Mouse (Mus musculus) right cerebral cortex, adult 18-20 months (tissue): ENCODE measurements around the gene Ccin.
A peak's percentile ranks its signal among the peaks of the same experiment; 100 is the strongest.

Source experiments
- DNase-seq: peaks from one replicate; pipeline ENCODE4 v3.0.0; 2022; ENCODE audit warnings: mixed read lengths

Gene Ccin

GRCm38 (mm10) chr4:43983181-43983580 lies at the start of gene Ccin:
Ccin (plus strand) TSS chr4:43983483.
- no peak for DNase-seq

GRCm38 (mm10) chr4:43936186-43936585 lies 47.1 kb upstream of the Ccin start:
- DNase-seq: no peak

GRCm38 (mm10) chr4:43936749-43937674 lies 46.3 kb upstream of the Ccin start:
- DNase-seq: no peak

GRCm38 (mm10) chr4:43941315-43941714 lies 42.0 kb upstream of the Ccin start:
- no peak for DNase-seq

- DNase-seq: no peak
Measured at GRCm38 (mm10) chr4:43942421-43942820, 40.9 kb upstream of the Ccin start.

GRCm38 (mm10) chr4:43947571-43947970 lies 35.7 kb upstream of the Ccin start:
- DNase-seq: no peak

- peak; percentile 39 for DNase-seq
Measured at GRCm38 (mm10) chr4:43957292-43957845, 25.9 kb upstream of the Ccin start, which contains the start of gene Glipr2. Glipr2 (plus strand) TSS chr4:43957401.

GRCm38 (mm10) chr4:43957846-43958461 lies 25.3 kb upstream of the Ccin start:
- peak; percentile 9 for DNase-seq

GRCm38 (mm10) chr4:43959523-43960179 lies 23.6 kb upstream of the Ccin start:
- no peak for DNase-seq

- no peak for DNase-seq
Measured at GRCm38 (mm10) chr4:43960207-43960606, 23.1 kb upstream of the Ccin start.

- DNase-seq: no peak
Measured at GRCm38 (mm10) chr4:43964326-43964833, 18.9 kb upstream of the Ccin start.

- no peak for DNase-seq
Measured at GRCm38 (mm10) chr4:43964951-43965684, 18.2 kb upstream of the Ccin start.

GRCm38 (mm10) chr4:43965856-43966535 lies 17.3 kb upstream of the Ccin start:
- no peak for DNase-seq

- peak; percentile 45 for DNase-seq
Measured at GRCm38 (mm10) chr4:43968650-43969049, 14.6 kb upstream of the Ccin start.

- no peak for DNase-seq
Measured at GRCm38 (mm10) chr4:43969373-43969772, 13.9 kb upstream of the Ccin start.

- DNase-seq: no peak
Measured at GRCm38 (mm10) chr4:43970393-43971330, 12.6 kb upstream of the Ccin start.

- no peak for DNase-seq
Measured at GRCm38 (mm10) chr4:43971541-43972136, 11.6 kb upstream of the Ccin start.

- DNase-seq: no peak
Measured at GRCm38 (mm10) chr4:43972137-43972591, 11.1 kb upstream of the Ccin start.

- DNase-seq: peak; percentile 59
Measured at GRCm38 (mm10) chr4:43973526-43973981, 9.7 kb upstream of the Ccin start.
